Comparison of ENCODE assay signal across 23 mouse cellular contexts in genomic region chr9:53813418-53813817, GRCm38 (mm10). TPM values are rescaled to one million over a fixed set of nuclear protein-coding genes. Genes with fewer than 3 reads are reported as not detected.
"Had no signal": no experiment of that assay in that cellular context is flagged by ENCODE, and none has a peak within 500 bp of the region (broad histone marks: within the 10 kb centered on the region; RNA-seq: fewer than 3 reads in every experiment).

No protein-coding gene starts in this region.

- H3K36me3 ChIP-seq: midbrain, embryonic 10.5 days; midbrain, embryonic 12.5 days; neural tube, embryonic 13.5 days; stomach, embryonic 15.5 days had no signal

- ATAC-seq: midbrain, embryonic 16.5 days had no signal

- H3K9ac ChIP-seq: lung, embryonic 14.5 days; midbrain, embryonic 12.5 days; neural tube, embryonic 13.5 days; neural tube, embryonic 15.5 days; stomach, embryonic 15.5 days had no signal

- H3K4me1 ChIP-seq: midbrain, embryonic 10.5 days; midbrain, embryonic 12.5 days; neural tube, embryonic 13.5 days; neural tube, embryonic 15.5 days; stomach, embryonic 15.5 days had no signal

- H3K4me3 ChIP-seq: midbrain, embryonic 10.5 days; midbrain, embryonic 12.5 days; myocyte; neural tube, embryonic 13.5 days; neural tube, embryonic 15.5 days; stomach, embryonic 15.5 days had no signal

- DNase-seq: lung, adult 18-20 months; lung, embryonic 14.5 days; lung, postnatal 10 days; lung, postnatal 4 days; midbrain, embryonic 14.5 days; retina, postnatal 1 day; right cerebral cortex, adult 18-20 months; right cerebral cortex, postnatal 25 days; right cerebral cortex, postnatal 4 days; thymus, adult 2 months; thymus, postnatal 25 days; thymus, postnatal 4 days had no signal

- H3K4me2 ChIP-seq: lung, embryonic 14.5 days; midbrain, embryonic 12.5 days; neural tube, embryonic 13.5 days; neural tube, embryonic 15.5 days; stomach, embryonic 15.5 days had no signal

- H3K27me3 ChIP-seq: midbrain, embryonic 12.5 days; neural tube, embryonic 13.5 days; neural tube, embryonic 15.5 days; stomach, embryonic 15.5 days had no signal

- H3K9me3 ChIP-seq: midbrain, embryonic 10.5 days; midbrain, embryonic 12.5 days; neural tube, embryonic 13.5 days; neural tube, embryonic 15.5 days; stomach, embryonic 15.5 days had no signal

- H3K27ac ChIP-seq: midbrain, embryonic 10.5 days; midbrain, embryonic 12.5 days; neural tube, embryonic 13.5 days; neural tube, embryonic 15.5 days; stomach, embryonic 15.5 days; stomach, postnatal 0 days had no signal

RNA-seq across cellular contexts. Expression of gene Sln, which starts 36.5 kb away (rescaled TPM):
- total RNA-seq: megakaryocyte, adult 5-6 weeks; megakaryocyte-erythroid progenitor cell, adult 5-6 weeks had no signal
- polyA plus RNA-seq: midbrain, embryonic 10.5 days; midbrain, embryonic 12.5 days; midbrain, embryonic 14.5 days; myocyte; urinary bladder, adult 2 months had no signal
